Mouse (Mus musculus): ENCODE data around the gene Gm42421. TPM values are rescaled to one million over a fixed set of nuclear protein-coding genes. Genes with fewer than 3 reads are reported as not detected.

Gm42421 gene
- total RNA-seq, 2 experiments from 2014 or later = 0.79 to 0.98 TPM

GRCm38 (mm10) chr5:143933875-143934274 is 5.9 kb downstream of the Gm42421 start:
- no peak for DNase-seq (ENCODE audit: low spot score in 2 of 2)

- DNase-seq (ENCODE audit: low spot score in 2 of 2) = no peak
These were observed 8.2 kb downstream of the Gm42421 start for GRCm38 (mm10) chr5:143936156-143936555.

GRCm38 (mm10) chr5:143941588-143941987 is 13.6 kb downstream of the Gm42421 start:
- no peak for DNase-seq (ENCODE audit: low spot score in 2 of 2)

DNA sequence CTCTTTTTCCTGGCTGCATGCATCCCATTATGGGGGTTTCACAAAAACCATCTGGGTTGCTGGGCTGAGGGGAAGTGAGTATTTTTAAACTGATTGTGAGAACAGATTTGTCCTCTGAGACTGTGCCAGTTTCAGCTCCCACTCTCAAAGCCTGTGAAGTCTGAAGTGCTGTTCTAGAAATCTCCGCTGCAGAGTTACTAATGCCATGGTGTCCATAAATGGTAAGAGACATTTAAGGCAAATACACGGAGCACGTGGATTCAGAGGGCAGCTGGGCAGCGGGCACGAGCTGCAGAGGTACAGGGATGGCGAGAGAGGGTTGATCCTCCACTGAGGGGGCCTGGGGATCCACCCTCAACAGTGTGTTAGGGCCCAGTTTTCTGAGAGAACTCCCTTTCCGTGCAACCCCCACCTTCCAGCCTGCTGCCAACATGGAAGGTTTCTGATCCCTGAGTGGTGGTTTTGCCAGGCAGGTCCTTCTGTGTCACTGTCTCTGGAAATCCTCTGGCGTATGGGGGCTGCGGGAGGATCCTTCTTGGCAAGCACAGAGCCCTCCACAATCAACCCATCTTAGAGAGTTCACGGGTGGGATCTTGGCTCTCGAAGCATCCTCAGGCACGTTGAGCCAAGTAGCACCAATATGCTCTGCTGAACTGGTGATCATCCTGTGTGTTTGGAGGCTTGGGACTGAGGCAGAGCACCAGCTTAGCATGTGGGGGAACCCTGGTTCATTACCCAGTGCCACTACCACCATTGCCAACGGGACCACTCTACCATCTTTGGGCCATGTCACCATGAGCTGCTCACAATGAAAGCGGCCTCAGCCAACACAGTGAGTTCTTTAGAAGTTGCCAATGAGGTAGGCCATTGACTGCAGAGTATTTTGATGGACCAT is 15.5 kb downstream of the Gm42421 start:
- DNase-seq (ENCODE audit: low spot score in 2 of 2) = no peak

DNA sequence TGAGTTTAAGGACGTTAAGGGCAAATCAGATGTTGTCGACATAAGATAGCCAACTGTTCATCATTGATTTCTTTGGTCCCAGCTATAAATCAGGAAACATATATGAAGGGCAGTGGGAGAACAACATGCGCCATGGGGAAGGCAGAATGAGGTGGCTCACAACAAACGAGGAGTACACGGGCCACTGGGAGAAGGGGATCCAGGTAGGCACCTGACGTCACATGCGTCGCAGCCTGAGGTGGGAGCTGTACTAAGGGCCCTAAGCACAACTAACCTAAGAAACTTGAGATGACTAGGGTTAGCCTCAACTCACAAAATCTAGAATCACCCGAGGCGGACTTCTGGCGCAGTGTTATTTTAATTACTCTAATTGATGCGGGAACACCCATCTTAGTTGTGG is 20.4 kb downstream of the Gm42421 start:
- no peak for DNase-seq (ENCODE audit: low spot score in 2 of 2)

DNA sequence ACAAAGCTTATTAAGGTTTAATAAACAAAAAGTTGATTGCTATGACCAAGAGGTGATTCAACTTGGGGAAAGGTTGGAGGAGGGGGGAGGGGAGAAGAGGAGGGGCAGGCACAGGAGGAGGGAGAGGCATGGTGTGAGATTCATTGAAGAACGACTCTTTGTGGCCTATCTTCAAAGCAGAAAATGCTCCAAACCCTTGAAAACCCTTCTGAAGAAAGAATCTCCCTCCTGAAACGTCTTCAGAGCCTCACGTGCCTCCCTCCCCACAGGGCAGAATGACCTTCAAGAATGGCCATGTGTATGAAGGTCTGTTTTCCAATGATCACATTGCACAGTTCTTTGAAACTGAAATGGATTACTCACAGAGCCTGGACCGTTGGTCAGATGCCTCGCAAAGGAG is 22.0 kb downstream of the Gm42421 start:
- no peak for DNase-seq (ENCODE audit: low spot score in 2 of 2)

DNA sequence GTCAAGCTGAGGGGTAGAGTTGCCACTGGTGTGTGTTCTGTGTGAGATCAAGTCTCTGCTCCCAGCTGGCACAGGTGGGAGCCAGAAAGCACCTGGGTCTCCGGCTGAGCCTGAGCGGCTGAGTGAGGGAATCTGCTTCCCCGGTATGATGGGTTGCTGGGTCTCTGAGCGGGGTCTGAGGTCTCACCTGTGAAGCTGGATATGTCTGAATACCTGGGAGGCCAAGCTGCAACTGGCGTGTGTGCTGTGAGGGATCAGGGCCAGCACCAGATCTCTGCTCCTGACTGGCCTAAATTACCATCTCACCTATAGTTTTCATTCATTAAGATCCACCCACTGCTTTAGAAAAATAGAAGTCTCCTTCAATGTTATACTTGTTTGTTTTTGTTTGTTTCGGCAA is 29.1 kb downstream of the Gm42421 start:
- DNase-seq (ENCODE audit: low spot score in 2 of 2) = no peak

GRCm38 (mm10) chr5:143959551-143959950 is 31.6 kb downstream of the Gm42421 start:
- no peak for DNase-seq (ENCODE audit: low spot score in 2 of 2)

- no peak for DNase-seq (ENCODE audit: low spot score in 2 of 2)
These were observed 33.2 kb downstream of the Gm42421 start for GRCm38 (mm10) chr5:143961176-143961575.

DNA sequence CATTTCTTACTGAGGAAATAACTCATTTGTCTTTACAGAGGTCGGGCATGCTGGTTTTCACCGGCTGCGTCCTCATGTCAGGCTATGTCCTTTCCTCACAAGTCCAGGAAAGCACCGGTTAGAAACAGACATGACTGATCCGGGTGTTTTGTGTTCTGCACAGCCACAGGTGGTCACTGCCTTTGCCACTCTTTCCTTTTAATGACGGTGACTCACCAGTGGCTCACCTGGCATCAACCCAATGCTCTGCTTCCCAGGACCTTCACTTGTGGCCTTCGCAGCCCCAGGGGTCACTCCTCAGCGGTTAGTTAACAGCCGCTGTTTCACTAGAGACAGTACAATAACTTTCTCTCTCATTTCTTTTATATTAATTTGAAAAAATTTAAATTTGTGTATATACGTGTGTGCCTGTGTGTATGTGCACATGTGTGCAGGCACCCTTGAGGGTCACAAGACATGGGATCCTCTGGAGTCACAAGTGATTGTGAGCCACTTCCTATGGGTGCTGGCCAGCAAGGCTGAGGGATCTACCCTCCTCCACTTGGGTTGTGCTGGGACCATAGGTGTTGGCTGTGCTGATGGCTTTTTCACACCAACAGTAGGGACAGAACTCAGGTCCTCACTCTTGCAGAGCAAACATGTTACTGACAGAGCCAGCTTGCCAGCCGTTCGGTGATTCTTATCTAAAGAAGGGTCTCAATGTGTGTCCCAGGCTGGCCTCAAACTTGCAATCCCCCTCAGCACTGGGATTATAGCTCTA is 37.8 kb downstream of the Gm42421 start:
- peak in 1 of 2 experiments; percentile 33 for DNase-seq (ENCODE audit: low spot score in 2 of 2)

GRCm38 (mm10) chr5:143966671-143967070 is 38.7 kb downstream of the Gm42421 start:
- no peak for DNase-seq (ENCODE audit: low spot score in 2 of 2)

DNA sequence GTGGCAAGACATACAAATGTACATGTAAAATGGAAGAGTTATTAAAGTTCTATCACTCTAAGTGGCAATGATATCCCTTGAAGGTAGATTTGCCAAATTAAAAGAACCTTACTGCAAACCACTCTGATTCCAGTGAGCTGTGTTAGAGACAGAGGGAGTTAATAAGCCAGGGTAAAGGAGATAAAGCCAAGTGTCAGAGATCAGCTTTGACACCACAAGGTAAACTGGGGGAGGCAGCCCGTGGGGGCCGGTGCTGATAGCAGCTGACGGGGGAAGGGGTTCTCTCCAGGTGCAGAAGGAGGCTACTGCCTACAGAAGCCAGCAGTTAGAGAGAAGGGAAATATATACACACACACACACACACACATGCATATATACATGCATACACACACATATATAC is 44.7 kb downstream of the Gm42421 start:
- no peak for DNase-seq (ENCODE audit: low spot score in 2 of 2)

DNA sequence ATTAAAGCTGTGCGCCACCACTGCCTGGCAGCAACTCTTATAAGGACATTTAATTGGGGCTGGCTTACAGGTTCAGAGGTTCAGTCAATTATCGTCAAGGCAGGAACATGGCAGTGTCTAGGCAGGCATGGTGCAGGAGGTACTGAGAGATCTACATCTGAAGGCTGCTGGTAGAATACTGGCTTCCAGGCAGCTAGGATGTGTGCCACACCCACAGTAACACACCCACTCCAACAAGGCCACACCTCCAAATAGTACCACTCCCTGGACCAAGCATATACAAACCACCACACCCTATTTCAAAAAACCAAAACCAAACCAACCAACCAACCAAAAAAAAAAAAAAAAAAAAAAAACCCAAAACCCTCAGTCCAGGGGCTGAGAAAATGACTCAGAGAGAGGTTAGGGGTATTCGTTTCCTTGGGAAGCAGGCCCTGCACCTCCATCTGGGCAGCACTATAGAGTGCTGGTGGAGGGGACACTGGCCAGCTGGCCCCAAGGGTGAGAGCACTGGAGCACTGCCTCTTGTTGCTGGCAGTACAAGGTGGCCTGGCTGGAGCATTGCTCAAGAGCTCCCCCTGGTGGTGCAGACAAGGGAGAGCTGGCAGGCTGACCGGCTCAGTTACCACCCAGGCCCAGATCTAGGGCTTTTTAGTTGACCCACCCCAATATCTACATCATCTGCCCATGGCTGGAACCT is 47.1 kb downstream of the Gm42421 start:
- DNase-seq (ENCODE audit: low spot score in 2 of 2) = peak in 1 of 2 experiments; percentile 35

DNA sequence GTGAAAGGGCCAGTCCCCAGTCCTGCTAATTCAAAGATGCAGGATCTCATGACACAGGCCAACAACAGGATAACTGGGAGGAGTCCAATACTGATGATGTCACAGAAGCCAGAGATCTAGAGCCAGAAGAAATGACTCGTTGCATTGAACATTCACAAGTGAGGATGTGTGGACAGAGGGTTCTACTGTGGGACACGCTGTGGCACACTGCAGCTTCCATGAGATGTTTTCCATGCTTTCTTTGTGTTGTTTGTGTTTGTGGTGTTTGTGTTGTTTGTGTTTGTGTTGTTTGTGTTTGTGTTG is 47.6 kb downstream of the Gm42421 start:
- DNase-seq (ENCODE audit: low spot score in 2 of 2) = no peak

DNA sequence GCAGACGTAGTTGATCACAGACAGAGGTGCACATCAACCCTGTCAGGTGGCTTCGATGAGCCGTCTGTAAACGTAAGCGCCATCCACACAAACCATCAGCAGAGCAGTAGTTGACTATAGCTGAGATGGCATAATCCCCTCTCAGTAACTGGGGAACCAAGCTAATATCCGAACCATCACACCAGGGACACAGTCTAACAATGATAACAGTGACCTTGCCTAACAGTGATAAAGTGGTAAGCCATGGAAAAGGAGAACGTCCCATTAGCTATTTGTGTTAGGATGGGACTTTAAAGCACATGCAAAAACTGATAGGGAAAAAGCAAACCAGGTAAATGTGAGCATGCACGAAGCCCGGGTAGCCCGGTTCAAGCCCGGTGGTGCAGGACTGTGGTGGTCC is 48.3 kb downstream of the Gm42421 start:
- no peak for DNase-seq (ENCODE audit: low spot score in 2 of 2)

GRCm38 (mm10) chr5:143976726-143977431 is 48.9 kb downstream of the Gm42421 start:
- DNase-seq (ENCODE audit: low spot score in 2 of 2) = no peak

DNA sequence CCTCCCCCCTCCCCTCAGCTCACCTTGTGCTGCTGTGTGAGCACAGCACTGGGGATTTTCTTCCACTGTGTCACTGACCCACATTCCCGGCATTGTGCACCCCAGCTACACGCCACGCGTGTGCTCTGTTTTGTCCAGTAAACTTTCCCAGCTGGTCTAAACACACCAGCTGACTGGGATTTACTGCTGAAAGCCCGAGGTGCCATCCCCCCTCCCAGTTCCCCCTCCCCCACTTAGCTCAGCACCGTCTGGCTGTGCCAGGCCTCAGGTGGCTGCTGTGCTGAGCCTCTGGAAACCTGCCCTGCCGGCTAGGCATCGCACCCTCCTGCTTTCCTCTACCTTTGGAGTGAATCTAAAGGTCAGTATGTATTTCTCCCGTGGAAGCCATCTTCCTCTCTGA is 52.9 kb downstream of the Gm42421 start:
- no peak for DNase-seq (ENCODE audit: low spot score in 2 of 2)

DNA sequence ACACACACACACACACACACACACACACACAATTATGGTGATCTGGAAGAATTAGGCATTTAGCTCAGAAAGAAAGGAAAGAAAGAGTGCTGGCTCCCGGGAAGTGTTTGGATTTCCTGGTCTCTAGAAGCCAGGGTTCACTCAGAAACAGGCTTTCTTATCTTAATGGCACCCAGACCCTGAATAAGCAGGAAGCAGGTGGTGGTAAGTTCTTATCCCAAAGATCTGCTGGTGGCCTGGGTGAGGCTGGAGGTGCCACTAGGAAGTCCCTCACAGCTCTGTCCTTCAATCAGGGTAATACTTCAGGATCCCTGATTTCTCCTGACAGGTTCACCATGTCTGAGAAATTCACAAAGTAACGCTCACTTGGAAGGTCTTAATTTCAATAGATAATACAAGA is 54.4 kb downstream of the Gm42421 start:
- DNase-seq (ENCODE audit: low spot score in 2 of 2) = no peak

GRCm38 (mm10) chr5:143985381-143985780 is 57.4 kb downstream of the Gm42421 start:
- peak in 1 of 2 experiments; percentile 45 for DNase-seq (ENCODE audit: low spot score in 2 of 2)
